Mouse (Mus musculus) hindbrain, embryonic 12.5 days (tissue): ENCODE results near the gene Nktr. TPM values are rescaled to one million over a fixed set of nuclear protein-coding genes. Genes with fewer than 3 reads are reported as not detected.
A peak's percentile ranks its signal among the peaks of the same experiment; 100 is the strongest.

ENCODE experiments used
- ATAC-seq: fragments of 200-750 bp; cut with Nextera tagmentation; 2 replicates; pipeline ENCODE4 v1.8.0; 2017; ENCODE audit warnings: moderate TSS enrichment; ENCODE audit not compliant: low FRiP score
- H3K27ac ChIP-seq: fragments of 300-500 bp; sonication (generic); 2 replicates; pipeline ENCODE4 v1.5.1; 2016; ENCODE audit warnings: mild to moderate bottlenecking
- H3K27me3 ChIP-seq: fragments of 300-500 bp; sonication (generic); 2 replicates; pipeline ENCODE4 v1.6.1; 2016; ENCODE audit warnings: mild to moderate bottlenecking
- H3K36me3 ChIP-seq: fragments of 300-500 bp; sonication (generic); 2 replicates; pipeline ENCODE4 v1.6.1; 2016; ENCODE audit warnings: mild to moderate bottlenecking
- H3K4me1 ChIP-seq: fragments of 300-500 bp; sonication (generic); 2 replicates; pipeline ENCODE4 v1.6.1; 2016
- H3K4me2 ChIP-seq: fragments of 300-500 bp; sonication (generic); replicated peaks from 2 replicates; pipeline ENCODE4 v1.6.1; 2016; ENCODE audit warnings: mild to moderate bottlenecking
- H3K4me3 ChIP-seq: fragments of 300-500 bp; sonication (generic); 2 replicates; pipeline ENCODE4 v1.5.1; 2016; ENCODE audit warnings: mild to moderate bottlenecking
- H3K9ac ChIP-seq: fragments of 300-500 bp; sonication (generic); 2 replicates; pipeline ENCODE4 v1.6.1; 2016; ENCODE audit warnings: mild to moderate bottlenecking, moderate library complexity
- H3K9me3 ChIP-seq: fragments of 300-500 bp; sonication (generic); replicated peaks from 2 replicates; pipeline ENCODE4 v1.6.1; 2016; ENCODE audit warnings: mild to moderate bottlenecking
- WGBS: fragments of 180-500 bp; shearing (Covaris S2); methylation state at CpG from one replicate; pipeline ENCODE4 v1.1.7; 2016; 5-methylcytosine and 5-hydroxymethylcytosine counted together
- polyA plus RNA-seq: library from polyadenylated mRNA; unstranded; fragments of >200 nt; fragmentation: Nextera tagmentation; extraction: Ambion mirVana; gene quantifications from 2 replicates; pipeline ENCODE4 v1.2.1, GENCODE M21; 2016

Nktr gene
- polyA plus RNA-seq = 77.5 and 85.3 TPM in 2 replicates

- H3K27ac ChIP-seq = peak within 1 kb of the TSS; percentile 98
- no peaks in the 10 kb centered on the region; the same call in 1 of the 2 replicates for H3K36me3 ChIP-seq
- peak within 1 kb of the TSS; percentile 98 for H3K9ac ChIP-seq
- WGBS = 0% methylated on average over 56 of the region's 61 CpGs
- peak; percentile 99 for ATAC-seq
- H3K27me3 ChIP-seq = no peaks in the 10 kb centered on the region
- peak within 1 kb of the TSS; percentile 96 for H3K4me3 ChIP-seq
- H3K9me3 ChIP-seq = no peaks in the 10 kb centered on the region
- peaks cover 8% of the 10 kb centered on the region for H3K4me1 ChIP-seq
- H3K4me2 ChIP-seq = peak within 1 kb of the TSS; percentile 93
Observed at GRCm38 (mm10) chr9:121718792-121719318, at the start of gene Nktr. Nktr (plus strand) TSS chr9:121719169.

- H3K9ac ChIP-seq = peak overlapping the region; percentile 56
- 1% methylated on average over 28 of the region's 28 CpGs for WGBS
- ATAC-seq = peak; percentile 56
- peaks cover 42% of the 10 kb centered on the region for H3K4me1 ChIP-seq
- H3K36me3 ChIP-seq = no peaks in the 10 kb centered on the region
- peak overlapping the region; percentile 34 for H3K4me3 ChIP-seq
- H3K27ac ChIP-seq = no peak overlapping the region
- H3K9me3 ChIP-seq = no peaks in the 10 kb centered on the region
- H3K4me2 ChIP-seq = peak overlapping the region; percentile 68
- H3K27me3 ChIP-seq = peaks cover 43% of the 10 kb centered on the region
Observed at GRCm38 (mm10) chr9:121669348-121669791, 49.6 kb upstream of the Nktr start.

GRCm38 (mm10) chr9:121671300-121671699 is 47.7 kb upstream of the Nktr start:
- Histone ChIP-seq H3K36me3 (no peaks in the 10 kb centered on the region), H3K9ac (no peak overlapping the region), H3K4me2 (no peak overlapping the region), H3K27ac (no peak overlapping the region), H3K4me1 (peaks cover 41% of the 10 kb centered on the region), H3K9me3 (no peaks in the 10 kb centered on the region), H3K27me3 (peaks cover 39% of the 10 kb centered on the region), H3K4me3 (no peak overlapping the region)
- no peak for ATAC-seq
- WGBS = 20% methylated on average over 7 of the region's 7 CpGs

- no peak overlapping the region for H3K27ac ChIP-seq
- H3K36me3 ChIP-seq = no peaks in the 10 kb centered on the region
- no peak overlapping the region for H3K4me2 ChIP-seq
- H3K9ac ChIP-seq = no peak overlapping the region
- 62% methylated on average over 5 of the region's 5 CpGs for WGBS
- H3K4me3 ChIP-seq = no peak overlapping the region
- ATAC-seq = no peak
- no peaks in the 10 kb centered on the region for H3K9me3 ChIP-seq
- peaks cover 31% of the 10 kb centered on the region for H3K4me1 ChIP-seq
- H3K27me3 ChIP-seq = peaks cover 36% of the 10 kb centered on the region
Observed at GRCm38 (mm10) chr9:121672311-121672710, 46.7 kb upstream of the Nktr start.

GRCm38 (mm10) chr9:121673716-121674115 is 45.3 kb upstream of the Nktr start:
- 84% methylated on average over 5 of the region's 5 CpGs for WGBS

GRCm38 (mm10) chr9:121675011-121675410 is 44.0 kb upstream of the Nktr start:
- no peak overlapping the region for H3K27ac ChIP-seq
- H3K27me3 ChIP-seq = peaks cover 15% of the 10 kb centered on the region
- no peak overlapping the region for H3K4me2 ChIP-seq
- no peaks in the 10 kb centered on the region for H3K36me3 ChIP-seq
- no peak overlapping the region for H3K4me3 ChIP-seq
- ATAC-seq = no peak
- H3K4me1 ChIP-seq = peaks cover 14% of the 10 kb centered on the region
- H3K9me3 ChIP-seq = no peaks in the 10 kb centered on the region
- no peak overlapping the region for H3K9ac ChIP-seq
- WGBS = 84% methylated on average over 9 of the region's 9 CpGs

More at GRCm38 (mm10) chr9:121673716-121674115, 45.3 kb upstream of the Nktr start:
- Histone ChIP-seq H3K36me3 (no peaks in the 10 kb centered on the region), H3K4me3 (no peak overlapping the region), H3K9me3 (no peaks in the 10 kb centered on the region), H3K27me3 (peaks cover 25% of the 10 kb centered on the region), H3K9ac (no peak overlapping the region), H3K4me2 (no peak overlapping the region), H3K27ac (no peak overlapping the region), H3K4me1 (peaks cover 24% of the 10 kb centered on the region)
- ATAC-seq = no peak

GRCm38 (mm10) chr9:121675556-121675955 is 43.4 kb upstream of the Nktr start:
- ATAC-seq = no peak
- no peaks in the 10 kb centered on the region for H3K36me3 ChIP-seq
- peaks cover 9% of the 10 kb centered on the region; the same call in 1 of the 2 replicates for H3K27me3 ChIP-seq
- no peak overlapping the region for H3K27ac ChIP-seq
- H3K4me1 ChIP-seq = peaks cover 8% of the 10 kb centered on the region
- no peak overlapping the region for H3K9ac ChIP-seq
- WGBS = 88% methylated on average over 2 of the region's 2 CpGs
- no peak overlapping the region for H3K4me2 ChIP-seq
- no peaks in the 10 kb centered on the region for H3K9me3 ChIP-seq
- H3K4me3 ChIP-seq = no peak overlapping the region

- WGBS = 87% methylated on average over 4 of the region's 4 CpGs
- no peak for ATAC-seq
- H3K9ac ChIP-seq = no peak overlapping the region
Observed at GRCm38 (mm10) chr9:121677069-121677468, 41.9 kb upstream of the Nktr start.

GRCm38 (mm10) chr9:121677476-121677875 is 41.5 kb upstream of the Nktr start:
- Histone ChIP-seq H3K4me2 (no peak overlapping the region), H3K36me3 (peaks cover 9% of the 10 kb centered on the region), H3K4me1 (0 out of 2 replicates have a peak, but pooled peaks cover 2% of the 10 kb centered on the region), H3K9me3 (no peaks in the 10 kb centered on the region), H3K27ac (no peak overlapping the region), H3K9ac (no peak overlapping the region; the same call in 1 of the 2 replicates), H3K27me3 (peaks cover 2% of the 10 kb centered on the region; the same call in 1 of the 2 replicates), H3K4me3 (no peak overlapping the region)
- WGBS = 86% methylated on average over 8 of the region's 8 CpGs
- no peak for ATAC-seq

More at GRCm38 (mm10) chr9:121677069-121677468, 41.9 kb upstream of the Nktr start:
- no peak overlapping the region for H3K27ac ChIP-seq
- H3K9me3 ChIP-seq = no peaks in the 10 kb centered on the region
- no peak overlapping the region for H3K4me3 ChIP-seq
- no peak overlapping the region for H3K4me2 ChIP-seq
- peaks cover 2% of the 10 kb centered on the region; the same call in 1 of the 2 replicates for H3K27me3 ChIP-seq
- H3K4me1 ChIP-seq = 0 out of 2 replicates have a peak, but pooled peaks cover 2% of the 10 kb centered on the region
- H3K36me3 ChIP-seq = peaks cover 5% of the 10 kb centered on the region

GRCm38 (mm10) chr9:121679549-121679948 is 39.4 kb upstream of the Nktr start:
- peak overlapping the region; percentile 30; the same call in 1 of the 2 replicates for H3K27ac ChIP-seq
- H3K36me3 ChIP-seq = peaks cover 25% of the 10 kb centered on the region
- no peak overlapping the region for H3K4me2 ChIP-seq
- 14% methylated on average over 6 of the region's 6 CpGs for WGBS
- H3K4me3 ChIP-seq = no peak overlapping the region
- no peak overlapping the region for H3K9ac ChIP-seq
- ATAC-seq = peak; percentile 79
- H3K9me3 ChIP-seq = no peaks in the 10 kb centered on the region
- H3K27me3 ChIP-seq = peaks cover 2% of the 10 kb centered on the region; the same call in 1 of the 2 replicates
- no peaks in the 10 kb centered on the region for H3K4me1 ChIP-seq

GRCm38 (mm10) chr9:121681191-121681590 is 37.8 kb upstream of the Nktr start:
- Histone ChIP-seq H3K4me1 (no peaks in the 10 kb centered on the region), H3K9me3 (no peaks in the 10 kb centered on the region), H3K4me3 (no peak overlapping the region), H3K36me3 (peaks cover 40% of the 10 kb centered on the region), H3K4me2 (no peak overlapping the region), H3K27me3 (peaks cover 2% of the 10 kb centered on the region; the same call in 1 of the 2 replicates), H3K27ac (no peak overlapping the region), H3K9ac (no peak overlapping the region)
- ATAC-seq = no peak
- WGBS = 81% methylated on average over 8 of the region's 8 CpGs

GRCm38 (mm10) chr9:121682037-121682680 is 36.8 kb upstream of the Nktr start:
- H3K4me3 ChIP-seq = no peak overlapping the region
- WGBS = 74% methylated on average over 18 of the region's 18 CpGs
- no peak overlapping the region for H3K4me2 ChIP-seq
- no peaks in the 10 kb centered on the region for H3K9me3 ChIP-seq
- no peaks in the 10 kb centered on the region for H3K4me1 ChIP-seq
- no peak overlapping the region for H3K9ac ChIP-seq
- H3K27me3 ChIP-seq = peaks cover 2% of the 10 kb centered on the region; the same call in 1 of the 2 replicates
- H3K36me3 ChIP-seq = peaks cover 47% of the 10 kb centered on the region
- no peak overlapping the region for H3K27ac ChIP-seq
- no peak for ATAC-seq
